Mouse (Mus musculus): ENCODE results near the gene Rab20. TPM values are rescaled to one million over a fixed set of nuclear protein-coding genes. Genes with fewer than 3 reads are reported as not detected.
A peak's percentile ranks its signal among the peaks of the same experiment; 100 is the strongest.
"Not testable (repeated sequence)": the region's sequence is repeated elsewhere in the genome, so short reads cannot be mapped to it uniquely, and the experiment has no call there.

Rab20 gene
- polyA plus RNA-seq, 1 experiment from 2014 or later: 20.9 TPM

- ATAC-seq (replicated peaks; ENCODE audit: insufficient number of reproducible peaks, low FRiP score, low TSS enrichment): no peak
These were observed 2.0 kb downstream of the Rab20 start for GRCm38 (mm10) chr8:11476338-11477177.

GRCm38 (mm10) chr8:11475876-11476275, 2.6 kb downstream of the Rab20 start:
- H3K4me1 ChIP-seq (ENCODE audit: control insufficient read depth, insufficient read depth, low read length): peaks cover 27% of the 10 kb centered on the region
- H3K27me3 ChIP-seq (ENCODE audit: control insufficient read depth, insufficient read depth, low read length): peaks cover 31% of the 10 kb centered on the region
- H3K9ac ChIP-seq (ENCODE audit: low read depth, low read length): no peak overlapping the region; the same call in 1 of the 2 replicates

More at GRCm38 (mm10) chr8:11476338-11477177, 2.0 kb downstream of the Rab20 start:
- Histone ChIP-seq H3K4me1 (ENCODE audit: control insufficient read depth, insufficient read depth, low read length) (peaks cover 27% of the 10 kb centered on the region), H3K4me3 (ENCODE audit: low read depth, low read length) (peak overlapping the region; percentile 70), H3K4me2 (peak overlapping the region; percentile 98), H3K27me3 (ENCODE audit: control insufficient read depth, insufficient read depth, low read length) (peaks cover 33% of the 10 kb centered on the region), H3K9me3 (replicated peaks; ENCODE audit: control insufficient read depth, low read length) (no peaks in the 10 kb centered on the region), H3K27ac (ENCODE audit: low read depth, low read length) (peak overlapping the region; percentile 77), H3K36me3 (ENCODE audit: control insufficient read depth, insufficient read depth, low read length) (no peaks in the 10 kb centered on the region), H3K9ac (ENCODE audit: low read depth, low read length) (peak overlapping the region; percentile 62)
- WGBS (ENCODE audit: insufficient replicate concordance): 8% methylated on average over 24 of the region's 24 CpGs

GRCm38 (mm10) chr8:11475397-11475796, 3.1 kb downstream of the Rab20 start:
- Histone ChIP-seq H3K27me3 (ENCODE audit: control insufficient read depth, insufficient read depth, low read length) (peaks cover 29% of the 10 kb centered on the region), H3K9me3 (replicated peaks; ENCODE audit: control insufficient read depth, low read length) (no peaks in the 10 kb centered on the region), H3K4me1 (ENCODE audit: control insufficient read depth, insufficient read depth, low read length) (peaks cover 27% of the 10 kb centered on the region), H3K4me2 (peak overlapping the region; percentile 27), H3K36me3 (ENCODE audit: control insufficient read depth, insufficient read depth, low read length) (no peaks in the 10 kb centered on the region), H3K9ac (ENCODE audit: low read depth, low read length) (no peak overlapping the region), H3K27ac (ENCODE audit: low read depth, low read length) (peak overlapping the region; percentile 90; the same call in 1 of the 2 replicates), H3K4me3 (ENCODE audit: low read depth, low read length) (no peak overlapping the region)
- WGBS (ENCODE audit: insufficient replicate concordance): 6% methylated on average over 10 of the region's 10 CpGs
- ATAC-seq (replicated peaks; ENCODE audit: insufficient number of reproducible peaks, low FRiP score, low TSS enrichment): no peak

More at GRCm38 (mm10) chr8:11475876-11476275, 2.6 kb downstream of the Rab20 start:
- Histone ChIP-seq H3K27ac (ENCODE audit: low read depth, low read length) (peak overlapping the region; percentile 77), H3K36me3 (ENCODE audit: control insufficient read depth, insufficient read depth, low read length) (no peaks in the 10 kb centered on the region), H3K9me3 (replicated peaks; ENCODE audit: control insufficient read depth, low read length) (no peaks in the 10 kb centered on the region), H3K4me3 (ENCODE audit: low read depth, low read length) (no peak overlapping the region), H3K4me2 (peak overlapping the region; percentile 98)
- WGBS (ENCODE audit: insufficient replicate concordance): 12% methylated on average over 2 of the region's 2 CpGs
- no peak for ATAC-seq (replicated peaks; ENCODE audit: insufficient number of reproducible peaks, low FRiP score, low TSS enrichment)

- Histone ChIP-seq H3K4me1 (ENCODE audit: control insufficient read depth, insufficient read depth, low read length) (peaks cover 24% of the 10 kb centered on the region), H3K4me2 (no peak overlapping the region; the same call in 1 of the 2 replicates), H3K9ac (ENCODE audit: low read depth, low read length) (peak overlapping the region; percentile 34), H3K9me3 (replicated peaks; ENCODE audit: control insufficient read depth, low read length) (no peaks in the 10 kb centered on the region), H3K4me3 (ENCODE audit: low read depth, low read length) (no peak overlapping the region), H3K27ac (ENCODE audit: low read depth, low read length) (peak overlapping the region; percentile 90), H3K36me3 (ENCODE audit: control insufficient read depth, insufficient read depth, low read length) (no peaks in the 10 kb centered on the region), H3K27me3 (ENCODE audit: control insufficient read depth, insufficient read depth, low read length) (peaks cover 10% of the 10 kb centered on the region)
- 25% methylated on average over 4 of the region's 4 CpGs for WGBS (ENCODE audit: insufficient replicate concordance)
- no peak for ATAC-seq (replicated peaks; ENCODE audit: insufficient number of reproducible peaks, low FRiP score, low TSS enrichment)
These were observed 5.4 kb downstream of the Rab20 start for GRCm38 (mm10) chr8:11473072-11473471.

- no peak overlapping the region for H3K9ac ChIP-seq (ENCODE audit: low read depth, low read length)
- 54% methylated on average over 8 of the region's 8 CpGs for WGBS (ENCODE audit: insufficient replicate concordance)
- H3K36me3 ChIP-seq (ENCODE audit: control insufficient read depth, insufficient read depth, low read length): no peaks in the 10 kb centered on the region
- no peaks in the 10 kb centered on the region for H3K9me3 ChIP-seq (replicated peaks; ENCODE audit: control insufficient read depth, low read length)
- H3K4me1 ChIP-seq (ENCODE audit: control insufficient read depth, insufficient read depth, low read length): peaks cover 23% of the 10 kb centered on the region
- H3K27me3 ChIP-seq (ENCODE audit: control insufficient read depth, insufficient read depth, low read length): peaks cover 9% of the 10 kb centered on the region
- H3K27ac ChIP-seq (ENCODE audit: low read depth, low read length): no peak overlapping the region
- ATAC-seq (replicated peaks; ENCODE audit: insufficient number of reproducible peaks, low FRiP score, low TSS enrichment): no peak
- no peak overlapping the region for H3K4me2 ChIP-seq
- no peak overlapping the region for H3K4me3 ChIP-seq (ENCODE audit: low read depth, low read length)
These were observed 7.2 kb downstream of the Rab20 start for GRCm38 (mm10) chr8:11471309-11471708.

- Histone ChIP-seq H3K9me3 (replicated peaks; ENCODE audit: control insufficient read depth, low read length) (no peaks in the 10 kb centered on the region), H3K27ac (ENCODE audit: low read depth, low read length) (no peak overlapping the region), H3K36me3 (ENCODE audit: control insufficient read depth, insufficient read depth, low read length) (no peaks in the 10 kb centered on the region), H3K4me1 (ENCODE audit: control insufficient read depth, insufficient read depth, low read length) (peaks cover 18% of the 10 kb centered on the region), H3K4me3 (ENCODE audit: low read depth, low read length) (no peak overlapping the region), H3K9ac (ENCODE audit: low read depth, low read length) (no peak overlapping the region), H3K4me2 (no peak overlapping the region), H3K27me3 (ENCODE audit: control insufficient read depth, insufficient read depth, low read length) (peaks cover 6% of the 10 kb centered on the region)
- ATAC-seq (replicated peaks; ENCODE audit: insufficient number of reproducible peaks, low FRiP score, low TSS enrichment): no peak
- WGBS (ENCODE audit: insufficient replicate concordance): 76% methylated on average over 7 of the region's 7 CpGs
These were observed 7.8 kb downstream of the Rab20 start for GRCm38 (mm10) chr8:11470694-11471093.

GRCm38 (mm10) chr8:11469095-11469494, 9.4 kb downstream of the Rab20 start:
- Histone ChIP-seq H3K36me3 (ENCODE audit: control insufficient read depth, insufficient read depth, low read length) (no peaks in the 10 kb centered on the region), H3K9me3 (replicated peaks; ENCODE audit: control insufficient read depth, low read length) (no peaks in the 10 kb centered on the region), H3K4me2 (no peak overlapping the region), H3K4me1 (ENCODE audit: control insufficient read depth, insufficient read depth, low read length) (peaks cover 18% of the 10 kb centered on the region), H3K4me3 (ENCODE audit: low read depth, low read length) (no peak overlapping the region), H3K9ac (ENCODE audit: low read depth, low read length) (no peak overlapping the region), H3K27me3 (ENCODE audit: control insufficient read depth, insufficient read depth, low read length) (peaks cover 4% of the 10 kb centered on the region), H3K27ac (ENCODE audit: low read depth, low read length) (no peak overlapping the region)
- 4% methylated on average over 3 of the region's 3 CpGs for WGBS (ENCODE audit: insufficient replicate concordance)
- no peak for ATAC-seq (replicated peaks; ENCODE audit: insufficient number of reproducible peaks, low FRiP score, low TSS enrichment)

- peaks cover 13% of the 10 kb centered on the region for H3K4me1 ChIP-seq (ENCODE audit: control insufficient read depth, insufficient read depth, low read length)
- not testable (repeated sequence) for H3K36me3 ChIP-seq (ENCODE audit: control insufficient read depth, insufficient read depth, low read length); H3K4me3 ChIP-seq (ENCODE audit: low read depth, low read length); H3K9me3 ChIP-seq (replicated peaks; ENCODE audit: control insufficient read depth, low read length); H3K4me2 ChIP-seq; H3K27ac ChIP-seq (ENCODE audit: low read depth, low read length); H3K27me3 ChIP-seq (ENCODE audit: control insufficient read depth, insufficient read depth, low read length); ATAC-seq (replicated peaks; ENCODE audit: insufficient number of reproducible peaks, low FRiP score, low TSS enrichment); H3K9ac ChIP-seq (ENCODE audit: low read depth, low read length)
- 87% methylated on average over 4 of the region's 5 CpGs for WGBS (ENCODE audit: insufficient replicate concordance)
These were observed 12.0 kb downstream of the Rab20 start for GRCm38 (mm10) chr8:11466528-11466927.

Measured in heart, embryonic 11.5 days (tissue).